Mouse (Mus musculus): ENCODE data around the gene Lrguk.

DNA sequence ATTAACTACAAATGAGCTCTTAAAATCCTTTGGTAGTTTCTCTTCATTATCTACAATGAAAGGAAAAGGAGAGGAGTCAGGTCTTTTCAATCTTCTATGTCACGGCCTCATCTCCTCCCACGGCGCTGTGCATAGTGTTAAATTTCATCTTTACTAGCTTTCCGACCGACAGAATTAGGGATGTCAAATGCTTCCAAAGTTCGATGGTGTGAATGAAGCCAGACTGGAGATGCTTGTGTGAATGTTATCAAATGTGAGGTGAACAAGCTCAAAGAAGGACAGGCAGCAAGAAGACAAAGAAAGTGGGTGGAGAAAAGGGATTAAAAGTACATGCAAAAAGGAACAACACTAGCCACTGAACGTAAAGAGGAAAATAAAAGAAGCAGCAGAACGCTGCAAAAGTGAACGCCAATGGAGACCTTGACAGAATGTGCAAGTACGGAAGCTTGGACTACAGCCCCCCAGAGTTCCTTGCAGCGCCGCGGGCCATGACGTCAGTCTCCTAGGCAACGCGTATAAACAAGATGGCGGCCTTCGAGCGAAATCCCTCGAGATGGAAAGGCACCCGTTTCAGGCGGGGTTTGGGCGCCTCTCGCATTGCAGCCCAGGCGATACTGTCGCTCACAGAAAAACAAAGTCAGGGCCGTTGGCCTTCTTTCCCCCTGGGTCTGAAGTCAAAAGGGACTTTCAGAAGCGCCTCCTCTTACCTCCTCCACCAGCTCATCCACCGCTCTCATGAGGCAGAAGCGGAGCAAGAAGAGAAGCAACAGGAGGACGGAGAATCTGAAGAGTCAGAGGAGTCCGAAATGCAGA is at the start of gene Lrguk:
- TF ChIP-seq POLR2A (IDR thresholded peaks at IDR 0.05; ENCODE audit: control insufficient read depth, extremely low read depth, insufficient read depth, low read length, poor library complexity) (no peak), CTCF (IDR thresholded peaks at IDR 0.05; ENCODE audit: borderline replicate concordance, control insufficient read depth, extremely low read depth, insufficient read depth, low read length, poor library complexity) (peak; percentile 45; the same call in 1 of the 2 replicates)
